Mouse (Mus musculus) C2C12 (cell line): ENCODE results near the gene Gm20388.

Experiments used
- CEBPB ChIP-seq: IDR thresholded peaks from one replicate; pipeline ENCODE4 v1.6.1; 2011; ENCODE audit warnings: low read depth, mild to moderate bottlenecking, control low read depth, moderate library complexity
- CTCF ChIP-seq: IDR thresholded peaks from one replicate; pipeline ENCODE4 v1.5.1; 2011; ENCODE audit not compliant: control insufficient read depth, insufficient read depth, insufficient read length
- FOSL1 ChIP-seq: IDR thresholded peaks from one replicate; pipeline ENCODE4 v1.8.0; 2011; ENCODE audit warnings: mild to moderate bottlenecking, low read length; ENCODE audit not compliant: poor library complexity, insufficient read depth, severe bottlenecking
- MAX ChIP-seq: IDR thresholded peaks from one replicate; pipeline ENCODE4 v1.6.1; 2011; ENCODE audit warnings: mild to moderate bottlenecking, control low read depth
- MYOG ChIP-seq: IDR thresholded peaks from one replicate; pipeline ENCODE4 v1.6.1; 2011; ENCODE audit not compliant: control insufficient read depth, insufficient read length; ENCODE audit errors: extremely low read depth
- USF1 ChIP-seq: IDR thresholded peaks from one replicate; pipeline ENCODE4 v1.6.1; 2011; ENCODE audit warnings: low read depth, mild to moderate bottlenecking, control low read depth, moderate library complexity

DNA sequence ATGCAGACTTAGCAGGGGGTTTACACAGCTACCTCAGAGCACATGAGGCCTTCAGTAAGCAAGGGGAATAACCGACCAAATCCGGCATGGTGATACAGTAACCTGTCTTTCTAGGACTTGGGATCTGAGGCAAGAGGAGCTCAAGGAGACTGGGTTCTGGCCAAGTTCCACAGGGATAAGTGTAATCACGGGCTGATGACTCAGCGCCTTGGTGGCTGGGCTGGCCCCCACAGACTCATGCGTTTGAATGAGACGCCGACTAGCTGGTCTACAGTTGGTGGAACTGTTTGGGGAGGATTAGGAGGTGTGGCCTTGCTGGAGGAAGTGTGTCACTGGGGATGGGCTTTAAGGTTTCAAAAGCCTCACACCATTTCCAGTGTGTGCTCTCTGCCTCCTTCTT lies 428.0 kb downstream of the Gm20388 start:
- TF ChIP-seq CTCF = no peak
- no peak for TF ChIP-seq MAX
- no peak for TF ChIP-seq MYOG
- TF ChIP-seq USF1 = no peak
- no peak for TF ChIP-seq CEBPB
- TF ChIP-seq FOSL1 = peak; percentile 5
